Mouse (Mus musculus) myocyte (in vitro differentiated cells): ENCODE results near the gene Polr2l. TPM values are rescaled to one million over a fixed set of nuclear protein-coding genes. Genes with fewer than 3 reads are reported as not detected.

Experiments
- H3K27me3 ChIP-seq: one replicate; pipeline ENCODE4 v1.6.1; 2011; ENCODE audit not compliant: control insufficient read depth, insufficient read depth, insufficient read length
- H3K36me3 ChIP-seq: one replicate; pipeline ENCODE4 v1.6.1; 2011; ENCODE audit not compliant: control insufficient read depth, insufficient read depth
- H3K4me2 ChIP-seq: one replicate; pipeline ENCODE4 v1.6.1; 2011; ENCODE audit warnings: low read depth, control low read depth
- H3K4me3 ChIP-seq: one replicate; pipeline ENCODE4 v1.5.1; 2011; ENCODE audit warnings: mild to moderate bottlenecking, control low read depth, moderate library complexity
- H3K79me2 ChIP-seq: one replicate; pipeline ENCODE4 v1.6.1; 2011; ENCODE audit not compliant: control insufficient read depth, insufficient read depth
- H3ac ChIP-seq: one replicate; pipeline ENCODE4 v1.6.1; 2011; ENCODE audit not compliant: control insufficient read depth, insufficient read length
- CEBPB ChIP-seq: IDR thresholded peaks from 2 replicates; pipeline ENCODE4 v1.6.1; 2011; ENCODE audit warnings: mild to moderate bottlenecking, moderate library complexity; ENCODE audit not compliant: poor library complexity, insufficient read depth, severe bottlenecking
- E2F4 ChIP-seq: IDR thresholded peaks from one replicate; pipeline ENCODE4 v1.6.1; 2011; ENCODE audit warnings: mild to moderate bottlenecking, control low read depth, moderate library complexity; ENCODE audit not compliant: insufficient read depth
- MAX ChIP-seq: IDR thresholded peaks from one replicate; pipeline ENCODE4 v1.6.1; 2011; ENCODE audit warnings: low read depth, mild to moderate bottlenecking, control low read depth
- MYOD1 ChIP-seq, 3 experiments: IDR thresholded peaks; one replicate each; pipeline ENCODE4 v1.6.1; 2011; ENCODE audit warnings: control low read depth in 2 of 3, low read depth in 2 of 3, mild to moderate bottlenecking in 2 of 3, moderate library complexity in 1 of 3; ENCODE audit not compliant: insufficient read length in 2 of 3, control insufficient read depth in 1 of 3
- MYOG ChIP-seq, 3 experiments: IDR thresholded peaks; one replicate each; pipeline ENCODE4 v1.6.1; 2011; ENCODE audit warnings: control low read depth in 2 of 3, low read depth in 2 of 3, mild to moderate bottlenecking in 2 of 3; ENCODE audit not compliant: insufficient read length in 2 of 3, control insufficient read depth in 1 of 3, insufficient read depth in 1 of 3
- POLR2A ChIP-seq: IDR thresholded peaks from one replicate; pipeline ENCODE4 v1.6.1; 2011; ENCODE audit warnings: low read depth, mild to moderate bottlenecking, control low read depth, moderate library complexity; ENCODE audit not compliant: insufficient read length
- POLR2AphosphoS2 ChIP-seq: IDR thresholded peaks from one replicate; pipeline ENCODE4 v1.6.1; 2011; ENCODE audit warnings: low read depth, control low read depth; ENCODE audit not compliant: insufficient read length
- REST ChIP-seq: IDR thresholded peaks from one replicate; pipeline ENCODE4 v1.6.1; 2011; ENCODE audit warnings: mild to moderate bottlenecking, control low read depth, moderate library complexity; ENCODE audit not compliant: insufficient read depth, insufficient read length
- SRF ChIP-seq: IDR thresholded peaks from one replicate; pipeline ENCODE4 v1.6.1; 2011; ENCODE audit warnings: low read depth; ENCODE audit not compliant: control insufficient read depth, insufficient read length
- TCF12 ChIP-seq: IDR thresholded peaks from one replicate; pipeline ENCODE4 v1.6.1; 2011; ENCODE audit warnings: mild to moderate bottlenecking, control low read depth; ENCODE audit not compliant: poor library complexity, insufficient read depth, severe bottlenecking
- TCF3 ChIP-seq: IDR thresholded peaks from one replicate; pipeline ENCODE4 v1.6.1; 2011; ENCODE audit warnings: low read depth, control low read depth; ENCODE audit not compliant: insufficient read length
- USF1 ChIP-seq: IDR thresholded peaks from one replicate; pipeline ENCODE4 v1.6.1; 2011; ENCODE audit warnings: low read depth, mild to moderate bottlenecking, control low read depth, moderate library complexity
- polyA plus RNA-seq: library from polyadenylated mRNA; unstranded; fragments of >200 nt; fragmentation: generic; extraction: Trizol; gene quantifications from one replicate; pipeline ENCODE4 v1.2.1, GENCODE M21; 2012; ENCODE audit warnings: missing spikeins

The Polr2l gene
- polyA plus RNA-seq, 1 experiment: 95.1 TPM

- Histone ChIP-seq H3K4me3 (peak overlapping the region; percentile 67), H3ac (no peak overlapping the region), H3K36me3 (peaks cover 2% of the 10 kb centered on the region), H3K27me3 (no peaks in the 10 kb centered on the region), H3K79me2 (no peaks in the 10 kb centered on the region), H3K4me2 (peak overlapping the region; percentile 71)
- no peak for TF ChIP-seq TCF12
- peak; percentile 77 for TF ChIP-seq SRF
- no peak for TF ChIP-seq E2F4
- TF ChIP-seq USF1: peak; percentile 75
- TF ChIP-seq MYOD1 (IDR thresholded peaks at IDR 0.05; ENCODE audit: control insufficient read depth in 1 of 3, insufficient read length in 2 of 3, low read depth in 2 of 3): peak in 1 of 3 experiments; percentile 61
- TF ChIP-seq MAX: no peak
- TF ChIP-seq MYOG (IDR thresholded peaks at IDR 0.05; ENCODE audit: control insufficient read depth in 1 of 3, insufficient read depth in 1 of 3, insufficient read length in 2 of 3, low read depth in 2 of 3): peak in 1 of 3 experiments; percentile 29
These were observed 18.2 kb downstream of the Polr2l start for GRCm38 (mm10) chr7:141456739-141457138.

DNA sequence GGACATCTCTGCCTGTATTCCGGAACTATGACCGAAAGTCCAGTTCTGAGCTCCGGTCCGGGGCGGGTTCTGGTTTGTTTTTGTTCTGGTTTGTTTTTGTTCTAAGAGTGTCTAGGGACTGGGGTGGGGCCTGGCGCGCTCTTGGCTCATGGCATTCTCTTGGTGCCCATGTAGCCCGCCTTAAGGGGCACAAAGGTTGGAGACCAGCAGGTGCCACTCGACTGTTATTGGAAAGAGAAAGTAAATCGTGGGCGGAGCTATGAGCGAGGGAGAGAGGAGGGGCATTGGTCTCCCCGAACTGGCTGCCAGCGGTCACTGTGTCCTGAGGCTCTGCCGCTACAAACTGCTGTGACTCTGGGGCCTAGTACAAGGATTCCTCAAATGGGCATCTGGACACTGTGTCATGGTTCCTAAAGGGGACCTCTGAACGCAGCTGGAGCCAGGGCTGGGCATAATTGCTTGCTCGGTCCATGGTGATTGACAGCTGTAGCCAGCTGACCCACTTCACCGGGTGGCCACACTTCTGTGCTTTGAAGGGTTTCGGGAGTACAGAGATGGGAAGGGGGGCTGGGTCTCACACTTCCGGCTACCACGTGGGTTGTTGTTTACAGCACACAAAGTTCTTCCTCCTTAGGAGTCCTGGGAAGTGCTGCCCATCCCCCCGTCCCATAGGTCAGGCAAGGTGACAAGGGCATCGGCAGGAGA, 19.2 kb downstream of the Polr2l start:
- peak overlapping the region; percentile 71 for H3K4me2 ChIP-seq
- no peaks in the 10 kb centered on the region for H3K27me3 ChIP-seq
- peak overlapping the region; percentile 27 for H3ac ChIP-seq
- peak overlapping the region; percentile 67 for H3K4me3 ChIP-seq
- H3K36me3 ChIP-seq: peaks cover 9% of the 10 kb centered on the region
- no peaks in the 10 kb centered on the region for H3K79me2 ChIP-seq
- TF ChIP-seq MYOG (IDR thresholded peaks at IDR 0.05; ENCODE audit: control insufficient read depth in 1 of 3, insufficient read depth in 1 of 3, insufficient read length in 2 of 3, low read depth in 2 of 3) (peak in 1 of 3 experiments; percentile 5), MYOD1 (IDR thresholded peaks at IDR 0.05; ENCODE audit: control insufficient read depth in 1 of 3, insufficient read length in 2 of 3, low read depth in 2 of 3) (peak in 1 of 3 experiments; percentile 49), POLR2A (peak; percentile 43), SRF (no peak)

- peak within 1 kb of the TSS; percentile 71 for H3K4me2 ChIP-seq
- H3ac ChIP-seq: peak within 1 kb of the TSS; percentile 27
- H3K79me2 ChIP-seq: no peaks in the 10 kb centered on the region
- TF ChIP-seq POLR2A (peak; percentile 74), POLR2AphosphoS2 (peak; percentile 82), MYOG (IDR thresholded peaks at IDR 0.05; ENCODE audit: control insufficient read depth in 1 of 3, insufficient read depth in 1 of 3, insufficient read length in 2 of 3, low read depth in 2 of 3) (peak in 1 of 3 experiments; percentile 12), SRF (no peak), MYOD1 (IDR thresholded peaks at IDR 0.05; ENCODE audit: control insufficient read depth in 1 of 3, insufficient read length in 2 of 3, low read depth in 2 of 3) (peak in 2 of 3 experiments; percentile 3 to 5)
- no peaks in the 10 kb centered on the region for H3K27me3 ChIP-seq
- H3K4me3 ChIP-seq: peak within 1 kb of the TSS; percentile 67
- H3K36me3 ChIP-seq: peaks cover 9% of the 10 kb centered on the region
These were observed 19.9 kb downstream of the Polr2l start, which contains the start of gene Pnpla2 for GRCm38 (mm10) chr7:141454967-141455551. Pnpla2 (plus strand) TSS chr7:141455198.

GRCm38 (mm10) chr7:141453636-141454035, 21.3 kb downstream of the Polr2l start:
- Histone ChIP-seq H3K27me3 (no peaks in the 10 kb centered on the region), H3ac (no peak overlapping the region), H3K4me2 (no peak overlapping the region), H3K36me3 (peaks cover 17% of the 10 kb centered on the region), H3K79me2 (peaks cover 7% of the 10 kb centered on the region), H3K4me3 (no peak overlapping the region)
- no peak for TF ChIP-seq CEBPB
- TF ChIP-seq SRF: no peak
- no peak for TF ChIP-seq MAX
- TF ChIP-seq REST: no peak
- no peak for TF ChIP-seq TCF12
- no peak for TF ChIP-seq TCF3
- TF ChIP-seq MYOG (IDR thresholded peaks at IDR 0.05; ENCODE audit: control insufficient read depth in 1 of 3, insufficient read depth in 1 of 3, insufficient read length in 2 of 3, low read depth in 2 of 3): no peak
- TF ChIP-seq POLR2A: no peak
- no peak for TF ChIP-seq E2F4
- TF ChIP-seq MYOD1 (IDR thresholded peaks at IDR 0.05; ENCODE audit: control insufficient read depth in 1 of 3, insufficient read length in 2 of 3, low read depth in 2 of 3): no peak
- TF ChIP-seq POLR2AphosphoS2: no peak
- no peak for TF ChIP-seq USF1

DNA sequence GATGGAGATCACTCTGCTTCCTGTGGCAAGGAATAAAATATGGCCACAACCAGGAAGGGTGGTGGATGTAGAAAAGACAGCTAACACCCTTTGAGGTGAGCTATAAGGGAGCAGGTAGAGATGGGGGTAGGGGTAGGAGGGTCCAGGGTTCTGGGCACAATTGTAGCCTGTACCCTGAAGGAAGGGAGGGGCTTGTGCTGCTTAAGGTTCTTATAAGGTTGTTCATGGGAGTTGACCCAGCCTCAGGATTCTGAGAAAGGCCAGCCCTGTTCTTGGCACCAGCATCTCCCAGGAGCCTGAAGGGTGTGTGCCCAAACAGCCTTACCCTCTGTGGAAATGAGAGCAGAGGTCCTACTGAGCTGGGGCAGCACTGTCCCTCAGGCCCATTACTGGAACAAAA, 23.0 kb downstream of the Polr2l start:
- Histone ChIP-seq H3K4me3 (no peak overlapping the region), H3K79me2 (peaks cover 19% of the 10 kb centered on the region), H3K36me3 (peaks cover 20% of the 10 kb centered on the region), H3K4me2 (no peak overlapping the region), H3ac (no peak overlapping the region), H3K27me3 (no peaks in the 10 kb centered on the region)
- TF ChIP-seq MYOD1 (IDR thresholded peaks at IDR 0.05; ENCODE audit: control insufficient read depth in 1 of 3, insufficient read length in 2 of 3, low read depth in 2 of 3): no peak
- peak; percentile 82 for TF ChIP-seq POLR2AphosphoS2
- TF ChIP-seq TCF3: no peak
- TF ChIP-seq POLR2A: peak; percentile 24
